Comparison of ENCODE assay signal across 9 mouse cellular contexts in genomic region chr1:152687733-152688181, GRCm38 (mm10).
A peak's percentile ranks its signal among the peaks of the same experiment; 100 is the strongest.
DNase-seq lines count a peak whose midpoint lies in the region; ATAC-seq lines count a peak whose summit lies in the region.
"Had no signal": no experiment of that assay in that cellular context is flagged by ENCODE, and none has a peak within 500 bp of the region (broad histone marks: within the 10 kb centered on the region; RNA-seq: fewer than 3 reads in every experiment).

No protein-coding gene starts in this region.

- no peaks in the 10 kb centered on the region for H3K9me3 ChIP-seq in heart, embryonic 13.5 days
- H3K9me3 ChIP-seq in embryonic facial prominence, embryonic 10.5 days = no peaks in the 10 kb centered on the region
- H3K9me3 ChIP-seq in intestine, embryonic 16.5 days (ENCODE audit: control insufficient read depth, low read length) = no peaks in the 10 kb centered on the region
- no peaks in the 10 kb centered on the region for H3K9me3 ChIP-seq in midbrain, embryonic 13.5 days

- H3K36me3 ChIP-seq in heart, embryonic 13.5 days = no peaks in the 10 kb centered on the region
- no peaks in the 10 kb centered on the region for H3K36me3 ChIP-seq in embryonic facial prominence, embryonic 10.5 days (replicated peaks)
- no peaks in the 10 kb centered on the region for H3K36me3 ChIP-seq in intestine, embryonic 16.5 days (ENCODE audit: control insufficient read depth, insufficient read depth, low read length)
- no peaks in the 10 kb centered on the region for H3K36me3 ChIP-seq in midbrain, embryonic 13.5 days

- no peaks in the 10 kb centered on the region for H3K27me3 ChIP-seq in heart, embryonic 13.5 days (replicated peaks)
- H3K27me3 ChIP-seq in embryonic facial prominence, embryonic 10.5 days (replicated peaks; ENCODE audit: low read depth, poor library complexity, severe bottlenecking) = no peaks in the 10 kb centered on the region
- no peaks in the 10 kb centered on the region for H3K27me3 ChIP-seq in intestine, embryonic 16.5 days (replicated peaks; ENCODE audit: control insufficient read depth, insufficient read depth, low read length)
- no peaks in the 10 kb centered on the region for H3K27me3 ChIP-seq in midbrain, embryonic 13.5 days
- H3K27me3 ChIP-seq: CH12.LX had no signal

- ATAC-seq in heart, embryonic 13.5 days (ENCODE audit: extremely low read depth, insufficient number of reproducible peaks, low FRiP score, low TSS enrichment) = no peak
- peak; percentile 45 for ATAC-seq in intestine, embryonic 16.5 days
- ATAC-seq in midbrain, embryonic 13.5 days = 0 out of 2 replicates have a peak, but pooled peaks have one; percentile 9

- H3K4me2 ChIP-seq in heart, embryonic 13.5 days = peak overlapping the region; percentile 39
- H3K4me2 ChIP-seq in intestine, embryonic 16.5 days (ENCODE audit: low read depth, low read length) = 0 out of 2 replicates have a peak overlapping the region, but pooled peaks have one; percentile 10
- H3K4me2 ChIP-seq in midbrain, embryonic 13.5 days (replicated peaks) = no peak overlapping the region

- peaks cover 89% of the 10 kb centered on the region for H3K4me1 ChIP-seq in heart, embryonic 13.5 days
- peaks cover 49% of the 10 kb centered on the region for H3K4me1 ChIP-seq in embryonic facial prominence, embryonic 10.5 days
- peaks cover 15% of the 10 kb centered on the region for H3K4me1 ChIP-seq in intestine, embryonic 16.5 days (ENCODE audit: control insufficient read depth, insufficient read depth, low read length)
- peaks cover 14% of the 10 kb centered on the region for H3K4me1 ChIP-seq in midbrain, embryonic 13.5 days (replicated peaks)

- intact Hi-C loops in heart, postnatal 14 days (cut with DNase I) = no loop called here

- no peak for DNase-seq in heart, postnatal 14 days
- no peak for DNase-seq in embryonic facial prominence, embryonic 10.5 days (ENCODE audit: low spot score)
- DNase-seq in retina, postnatal 1 day = no peak
- no peak for DNase-seq in urinary bladder, postnatal 36 days (ENCODE audit: low spot score in 2 of 2)
- no peak for DNase-seq in ovary, postnatal 10 days (ENCODE audit: low spot score)

- peak overlapping the region; percentile 63 for H3K9ac ChIP-seq in heart, embryonic 13.5 days
- no peak overlapping the region for H3K9ac ChIP-seq in intestine, embryonic 16.5 days (ENCODE audit: low read depth, low read length)
- no peak overlapping the region for H3K9ac ChIP-seq in midbrain, embryonic 13.5 days (replicated peaks)

- no peak overlapping the region for H3K4me3 ChIP-seq in heart, embryonic 13.5 days
- H3K4me3 ChIP-seq in embryonic facial prominence, embryonic 10.5 days = 0 out of 2 replicates have a peak overlapping the region, but pooled peaks have one; percentile 31
- H3K4me3 ChIP-seq in intestine, embryonic 16.5 days (ENCODE audit: low read length) = no peak overlapping the region
- no peak overlapping the region for H3K4me3 ChIP-seq in midbrain, embryonic 13.5 days (replicated peaks)

- WGBS in heart, embryonic 13.5 days = 12% methylated on average over 8 of the region's 8 CpGs
- whole genome bisulfite sequencing in embryonic facial prominence, embryonic 10.5 days = 25% methylated on average over 8 of the region's 8 CpGs
- 20% methylated on average over 8 of the region's 8 CpGs for WGBS in intestine, embryonic 16.5 days
- WGBS in midbrain, embryonic 13.5 days = 32% methylated on average over 8 of the region's 8 CpGs

- peak overlapping the region; percentile 85 for H3K27ac ChIP-seq in heart, embryonic 13.5 days (replicated peaks)
- H3K27ac ChIP-seq in embryonic facial prominence, embryonic 10.5 days (replicated peaks) = peak overlapping the region; percentile 78
- peak overlapping the region; percentile 73 for H3K27ac ChIP-seq in intestine, embryonic 16.5 days (ENCODE audit: low read length)
- H3K27ac ChIP-seq in midbrain, embryonic 13.5 days = no peak overlapping the region
